Mouse (Mus musculus) hindbrain, embryonic 16.5 days (tissue): ENCODE data around the gene Tulp3. TPM values are rescaled to one million over a fixed set of nuclear protein-coding genes. Genes with fewer than 3 reads are reported as not detected.
A peak's percentile ranks its signal among the peaks of the same experiment; 100 is the strongest.
"Not testable (repeated sequence)": the region's sequence is repeated elsewhere in the genome, so short reads cannot be mapped to it uniquely, and the experiment has no call there.

Experiments
- ATAC-seq: fragments of 200-750 bp; cut with Nextera tagmentation; 2 replicates; pipeline ENCODE4 v1.8.0; 2017; ENCODE audit warnings: moderate TSS enrichment, moderate library complexity
- H3K27ac ChIP-seq: fragments of 300-500 bp; sonication (generic); 2 replicates; pipeline ENCODE4 v1.5.1; 2014; ENCODE audit warnings: low read depth, mild to moderate bottlenecking, control low read depth, low read length, moderate library complexity
- H3K27me3 ChIP-seq: fragments of 300-500 bp; sonication (generic); replicated peaks from 2 replicates; pipeline ENCODE4 v1.6.1; 2014; ENCODE audit warnings: low read length; ENCODE audit not compliant: control insufficient read depth, insufficient read depth
- H3K36me3 ChIP-seq: fragments of 300-500 bp; sonication (generic); 2 replicates; pipeline ENCODE4 v1.6.1; 2014; ENCODE audit warnings: mild to moderate bottlenecking, low read length, moderate library complexity, mixed read lengths; ENCODE audit not compliant: control insufficient read depth, insufficient read depth
- H3K4me1 ChIP-seq: fragments of 300-500 bp; sonication (generic); 2 replicates; pipeline ENCODE4 v1.6.1; 2014; ENCODE audit warnings: low read depth, low read length; ENCODE audit not compliant: control insufficient read depth, insufficient read depth
- H3K4me2 ChIP-seq: fragments of 300-500 bp; sonication (generic); 2 replicates; pipeline ENCODE4 v1.6.1; 2014; ENCODE audit warnings: mild to moderate bottlenecking, low read length, control low read depth, moderate library complexity
- H3K4me3 ChIP-seq: fragments of 300-500 bp; sonication (generic); 2 replicates; pipeline ENCODE4 v1.5.1; 2014; ENCODE audit warnings: mild to moderate bottlenecking, low read length, control low read depth, moderate library complexity
- H3K9ac ChIP-seq: fragments of 300-500 bp; sonication (generic); 2 replicates; pipeline ENCODE4 v1.6.1; 2014; ENCODE audit warnings: low read depth, mild to moderate bottlenecking, control low read depth, low read length, moderate library complexity
- H3K9me3 ChIP-seq: fragments of 300-500 bp; sonication (generic); 2 replicates; pipeline ENCODE4 v1.6.1; 2014; ENCODE audit warnings: mild to moderate bottlenecking, low read length, moderate library complexity; ENCODE audit not compliant: control insufficient read depth
- WGBS: fragments of 180-500 bp; shearing (Covaris S2); extraction: QIAGEN DNeasy Blood & Tissue Kit; methylation state at CpG from one replicate; pipeline ENCODE4 v1.1.7; 2014; 5-methylcytosine and 5-hydroxymethylcytosine counted together
- polyA plus RNA-seq: library from polyadenylated mRNA; unstranded; fragments of >200 nt; fragmentation: Nextera tagmentation; extraction: Ambion mirVana; gene quantifications from 2 replicates; pipeline ENCODE4 v1.2.1, GENCODE M21; 2015

The Tulp3 gene
- polyA plus RNA-seq, 1 experiment from 2014 or later: 17.7 TPM

DNA sequence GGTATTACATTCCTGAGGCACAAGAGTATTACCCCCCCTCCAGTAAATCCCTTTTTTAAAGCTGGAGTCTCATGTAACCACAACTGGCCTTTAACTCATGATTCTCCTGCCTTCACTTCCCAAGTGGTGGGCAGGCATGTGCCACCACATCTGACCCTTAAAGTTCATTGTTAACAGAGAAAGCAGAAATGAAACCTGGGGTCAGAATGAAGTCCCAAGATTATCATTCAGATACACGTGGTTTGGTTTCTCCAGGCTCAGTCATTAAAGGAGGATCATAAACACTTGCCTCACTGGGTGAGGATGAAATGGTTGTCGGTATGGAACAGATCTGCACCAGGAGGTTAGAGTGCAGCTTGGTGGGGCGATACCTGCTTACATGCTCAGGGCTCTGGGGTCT, 25.6 kb upstream of the Tulp3 start:
- Histone ChIP-seq H3K9ac (no peak overlapping the region), H3K27me3 (no peaks in the 10 kb centered on the region), H3K4me3 (no peak overlapping the region), H3K9me3 (no peaks in the 10 kb centered on the region), H3K4me1 (no peaks in the 10 kb centered on the region), H3K36me3 (no peaks in the 10 kb centered on the region), H3K27ac (no peak overlapping the region), H3K4me2 (no peak overlapping the region)
- ATAC-seq: no peak
- 79% methylated on average over 3 of the region's 3 CpGs for WGBS

DNA sequence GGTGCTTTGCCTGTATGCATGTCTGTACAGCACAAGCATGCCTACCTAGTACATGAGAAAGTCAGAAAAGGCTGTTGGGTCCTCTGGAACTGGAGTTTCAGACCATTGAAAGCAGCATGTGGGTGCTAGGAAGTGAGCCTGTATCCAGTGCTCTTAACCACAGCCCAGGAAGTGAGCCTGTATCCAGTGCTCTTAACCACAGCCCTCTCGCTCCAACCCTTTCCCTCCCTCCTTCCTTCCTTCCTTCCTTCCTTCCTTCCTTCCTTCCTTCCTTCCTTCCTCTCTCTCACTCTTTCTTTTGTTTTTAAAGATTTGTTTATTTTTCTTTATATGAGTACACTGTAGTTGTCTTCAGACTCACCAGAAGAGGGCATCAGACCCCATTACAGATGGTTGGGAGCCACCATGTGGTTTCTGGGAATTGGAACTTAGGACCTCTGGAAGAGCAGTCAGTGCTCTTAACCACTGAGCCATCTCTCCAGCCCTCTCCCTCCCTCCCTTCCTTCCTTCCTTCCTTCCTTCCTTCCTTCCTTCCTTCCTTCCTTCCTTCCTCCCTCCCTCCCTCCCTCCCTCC, 25.0 kb upstream of the Tulp3 start:
- H3K27ac ChIP-seq, H3K4me2 ChIP-seq, H3K9ac ChIP-seq, H3K9me3 ChIP-seq, H3K36me3 ChIP-seq, H3K4me3 ChIP-seq, H3K27me3 ChIP-seq, ATAC-seq, H3K4me1 ChIP-seq: not testable (repeated sequence)
- WGBS: 78% methylated on average over 1 of the region's 1 CpGs

DNA sequence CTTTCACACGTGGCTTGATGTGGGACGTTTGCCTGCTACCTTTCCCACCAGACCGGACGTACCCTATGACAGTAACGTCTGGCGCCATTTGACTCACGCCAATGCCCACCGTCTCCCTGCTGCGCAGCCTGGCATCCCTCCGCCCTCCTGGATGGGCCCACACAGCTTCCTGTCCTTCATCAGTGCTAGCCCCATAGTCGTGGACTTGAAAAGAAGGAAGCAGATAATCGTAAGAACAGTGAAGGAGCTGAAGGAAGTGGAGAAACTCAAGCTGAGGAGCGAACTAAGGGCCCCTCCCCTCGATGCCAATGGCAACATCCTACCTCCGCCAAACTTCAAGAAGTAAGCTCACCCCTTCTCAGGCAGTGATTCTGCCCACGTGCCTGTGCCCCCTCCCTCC, 24.0 kb upstream of the Tulp3 start:
- no peak for ATAC-seq

DNA sequence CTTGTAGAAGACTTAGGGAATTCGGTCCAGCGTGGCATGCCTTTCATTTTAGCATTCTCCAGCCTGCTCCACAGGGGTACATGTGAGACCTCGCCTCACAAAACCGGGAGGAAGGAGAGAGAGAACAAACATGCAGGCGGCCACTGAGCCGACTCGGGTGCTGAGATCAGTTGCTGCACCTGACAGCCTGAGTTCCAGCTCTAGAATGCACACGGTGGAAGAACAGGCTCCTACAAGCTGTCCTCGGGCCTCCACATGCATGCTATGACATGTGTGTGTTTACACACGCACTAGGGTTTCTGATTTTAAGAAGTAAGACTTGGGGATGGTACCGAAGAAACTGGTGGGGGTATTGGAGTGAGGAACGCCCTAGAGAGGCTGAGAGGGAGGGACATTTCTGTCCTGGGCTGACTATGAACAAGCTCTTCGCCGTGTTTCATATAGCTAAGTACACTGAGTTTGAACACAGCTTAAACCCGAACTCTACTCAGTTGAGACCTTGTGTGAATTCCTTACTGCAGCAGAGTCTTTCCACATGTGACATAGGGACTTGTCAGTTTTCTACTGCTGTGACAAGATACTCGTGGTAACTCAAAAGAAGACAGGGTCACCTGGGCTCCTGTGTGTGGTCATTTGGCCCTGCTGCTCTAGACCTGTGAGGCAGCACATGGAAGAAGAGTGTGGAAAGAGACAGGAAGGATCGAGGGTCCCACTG, 20.9 kb upstream of the Tulp3 start:
- Histone ChIP-seq H3K4me3 (no peak overlapping the region), H3K27ac (no peak overlapping the region), H3K4me2 (no peak overlapping the region), H3K9me3 (no peaks in the 10 kb centered on the region), H3K9ac (no peak overlapping the region), H3K4me1 (peaks cover 5% of the 10 kb centered on the region; the same call in 1 of the 2 replicates), H3K27me3 (no peaks in the 10 kb centered on the region), H3K36me3 (no peaks in the 10 kb centered on the region)
- WGBS: 91% methylated on average over 17 of the region's 17 CpGs
- ATAC-seq: no peak

More for the DNA sequence above, 24.0 kb upstream of the Tulp3 start:
- Histone ChIP-seq H3K4me3 (no peak overlapping the region), H3K4me1 (peaks cover 5% of the 10 kb centered on the region; the same call in 1 of the 2 replicates), H3K9ac (no peak overlapping the region), H3K9me3 (no peaks in the 10 kb centered on the region), H3K27me3 (no peaks in the 10 kb centered on the region), H3K36me3 (no peaks in the 10 kb centered on the region), H3K4me2 (no peak overlapping the region), H3K27ac (no peak overlapping the region)
- WGBS: 84% methylated on average over 16 of the region's 16 CpGs

DNA sequence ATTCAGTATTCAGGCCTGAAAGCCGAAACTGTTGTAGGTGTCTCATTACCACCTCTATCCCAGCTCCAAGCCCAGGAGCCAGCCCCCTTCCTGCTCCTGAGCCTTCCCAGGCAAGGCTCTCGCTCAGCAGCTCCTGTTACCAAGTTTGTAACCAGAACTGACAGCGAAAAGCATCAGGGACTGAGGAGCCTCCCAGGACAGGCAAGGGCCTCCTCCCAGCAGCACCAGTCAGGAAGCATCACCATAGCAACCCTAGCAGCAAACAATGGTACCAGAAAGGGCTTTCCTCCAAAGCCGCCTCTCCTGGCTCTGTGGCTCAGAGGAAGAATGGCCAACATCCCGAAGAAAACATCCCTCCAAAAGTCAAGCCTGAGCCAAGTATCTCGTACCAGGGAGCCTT, 19.5 kb upstream of the Tulp3 start, which contains the start of the genes Tex52 and Gm44596:
Tex52 (plus strand) TSS at position 265 of the 400 bp plus-strand sequence.
Gm44596 (plus strand) TSS at position 312 of the 400 bp plus-strand sequence.
- Histone ChIP-seq H3K4me3 (no peak within 1 kb of the TSS), H3K36me3 (no peaks in the 10 kb centered on the region), H3K9me3 (no peaks in the 10 kb centered on the region), H3K27ac (peak within 1 kb of the TSS; percentile 57), H3K4me2 (peak within 1 kb of the TSS; percentile 22; the same call in 1 of the 2 replicates), H3K4me1 (peaks cover 5% of the 10 kb centered on the region; the same call in 1 of the 2 replicates), H3K9ac (0 out of 2 replicates have a peak within 1 kb of the TSS, but pooled peaks have one; percentile 24), H3K27me3 (no peaks in the 10 kb centered on the region)
- WGBS: 22% methylated on average over 6 of the region's 6 CpGs
- peak; percentile 87 for ATAC-seq

DNA sequence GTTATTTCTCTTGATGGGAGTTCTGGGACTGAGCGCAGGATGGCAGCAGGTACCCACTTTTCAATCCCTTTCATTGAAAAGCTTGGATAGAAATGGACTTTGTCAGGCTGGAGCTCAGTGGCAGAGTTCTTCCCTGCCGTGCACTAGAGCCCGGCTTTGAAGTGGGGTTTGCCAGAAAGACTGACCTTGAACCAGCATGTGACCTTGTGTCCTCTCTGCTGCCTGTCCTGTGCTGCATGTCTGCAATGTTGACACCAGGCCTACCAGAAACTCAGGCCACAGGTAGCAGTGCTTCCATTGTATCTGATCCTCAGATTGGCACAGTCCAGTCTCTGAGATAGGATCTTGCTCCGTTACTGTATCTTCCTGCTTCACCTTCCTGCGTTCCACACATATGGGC, 14.4 kb upstream of the Tulp3 start:
- H3K9ac ChIP-seq: no peak overlapping the region
- ATAC-seq: no peak
- no peaks in the 10 kb centered on the region for H3K9me3 ChIP-seq
- no peak overlapping the region for H3K4me3 ChIP-seq
- H3K4me1 ChIP-seq: peaks cover 2% of the 10 kb centered on the region; the same call in 1 of the 2 replicates
- no peak overlapping the region for H3K27ac ChIP-seq
- WGBS: 88% methylated on average over 5 of the region's 5 CpGs
- H3K4me2 ChIP-seq: no peak overlapping the region
- H3K36me3 ChIP-seq: no peaks in the 10 kb centered on the region
- no peaks in the 10 kb centered on the region for H3K27me3 ChIP-seq

DNA sequence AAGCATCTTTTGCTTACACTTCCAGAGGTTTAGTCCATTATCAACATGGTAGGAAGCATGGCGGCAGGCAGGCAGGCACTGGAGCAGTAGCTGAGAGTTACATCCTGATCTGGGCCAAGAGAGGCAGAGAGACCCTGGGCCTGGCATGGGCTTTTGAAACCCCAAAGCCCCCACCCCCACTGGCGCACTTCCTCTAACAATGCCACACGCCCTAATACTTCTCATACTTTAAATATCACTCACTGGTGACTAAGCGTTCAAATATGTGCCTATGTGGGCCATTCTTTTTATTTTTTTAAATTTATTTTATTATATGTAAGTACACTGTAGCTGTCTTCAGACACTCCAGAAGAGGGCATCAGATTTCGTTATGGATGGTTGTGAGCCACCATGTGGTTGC, 10.8 kb upstream of the Tulp3 start:
- Histone ChIP-seq H3K9ac (no peak overlapping the region), H3K27ac (no peak overlapping the region), H3K9me3 (no peaks in the 10 kb centered on the region), H3K4me3 (no peak overlapping the region), H3K27me3 (no peaks in the 10 kb centered on the region), H3K36me3 (no peaks in the 10 kb centered on the region), H3K4me1 (peaks cover 9% of the 10 kb centered on the region), H3K4me2 (no peak overlapping the region)
- WGBS: 95% methylated on average over 5 of the region's 5 CpGs
- no peak for ATAC-seq

DNA sequence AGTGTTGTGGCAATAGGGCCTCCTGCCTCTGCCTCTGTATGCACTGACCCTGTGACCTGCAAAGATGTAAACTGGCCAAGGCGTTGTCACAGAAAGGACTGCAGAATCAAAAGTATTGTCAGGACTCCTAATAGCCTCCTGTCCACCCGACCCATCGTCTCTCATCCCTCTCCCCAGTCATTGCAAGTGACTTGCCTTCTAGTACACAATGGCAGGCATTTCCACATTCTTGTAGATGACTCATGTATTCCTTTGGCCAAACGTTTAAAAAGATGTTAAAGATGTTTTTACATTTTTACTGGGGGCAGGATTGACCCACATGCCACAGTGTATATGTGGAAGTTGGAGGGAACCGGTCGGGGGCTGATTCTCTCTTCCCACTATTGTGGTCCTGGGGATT, 9.1 kb upstream of the Tulp3 start:
- H3K27me3 ChIP-seq: no peaks in the 10 kb centered on the region
- 79% methylated on average over 6 of the region's 6 CpGs for WGBS
- peaks cover 17% of the 10 kb centered on the region for H3K4me1 ChIP-seq
- ATAC-seq: no peak
- H3K4me2 ChIP-seq: no peak overlapping the region
- H3K36me3 ChIP-seq: no peaks in the 10 kb centered on the region
- no peaks in the 10 kb centered on the region for H3K9me3 ChIP-seq
- H3K4me3 ChIP-seq: no peak overlapping the region
- H3K27ac ChIP-seq: no peak overlapping the region
- no peak overlapping the region for H3K9ac ChIP-seq

DNA sequence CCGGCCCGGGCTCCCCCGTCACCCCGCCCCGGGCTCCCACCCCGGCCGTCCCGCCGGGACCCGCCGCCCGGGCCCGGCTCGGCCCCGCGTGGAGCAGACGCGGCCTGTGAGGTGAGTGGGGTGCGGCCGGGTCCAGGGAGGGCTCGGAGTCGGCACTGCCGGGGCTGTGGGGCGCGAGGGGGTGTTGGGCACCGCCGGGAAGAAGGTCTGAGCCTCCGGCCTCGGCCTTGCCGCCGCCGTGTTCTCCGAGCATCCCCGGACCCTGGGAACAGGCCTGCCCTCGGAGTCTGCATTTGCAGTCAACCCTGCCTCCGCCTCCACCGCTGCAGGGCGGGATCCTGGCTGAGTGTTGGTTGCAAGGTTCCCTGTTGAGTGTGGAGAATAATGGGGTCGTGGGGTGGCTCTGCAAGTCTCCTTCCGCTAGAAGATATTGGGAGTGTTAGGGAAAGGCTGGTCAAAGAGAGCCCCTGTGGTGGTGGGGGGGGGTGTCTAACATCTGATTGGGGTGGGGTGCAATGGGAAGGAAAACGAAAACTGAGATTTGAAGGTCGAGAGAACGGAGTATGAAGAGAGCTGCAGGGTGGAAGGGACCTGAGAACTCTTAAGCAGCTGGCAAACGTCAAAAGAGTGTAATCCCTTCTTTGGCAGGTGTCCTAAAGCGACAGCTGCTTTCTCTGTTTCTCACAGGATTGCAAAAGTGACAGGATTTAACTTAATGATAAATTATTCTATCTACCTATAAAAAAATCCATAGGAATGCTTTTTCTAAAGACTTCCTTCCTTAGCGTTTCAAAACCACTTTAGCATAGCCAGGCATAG, 7.6 kb upstream of the Tulp3 start:
- Histone ChIP-seq H3K27me3 (no peaks in the 10 kb centered on the region), H3K36me3 (0 out of 2 replicates have a peak, but pooled peaks cover 2% of the 10 kb centered on the region), H3K4me2 (peak overlapping the region; percentile 100), H3K9me3 (no peaks in the 10 kb centered on the region), H3K4me1 (peaks cover 17% of the 10 kb centered on the region), H3K27ac (peak overlapping the region; percentile 89), H3K9ac (peak overlapping the region; percentile 77), H3K4me3 (peak overlapping the region; percentile 83)
- under 1% methylated on average over 41 of the region's 46 CpGs for WGBS
- no peak; the same call in 1 of the 2 replicates for ATAC-seq
